15 mouse cellular contexts compared by ENCODE assay signal in the genomic region with DNA sequence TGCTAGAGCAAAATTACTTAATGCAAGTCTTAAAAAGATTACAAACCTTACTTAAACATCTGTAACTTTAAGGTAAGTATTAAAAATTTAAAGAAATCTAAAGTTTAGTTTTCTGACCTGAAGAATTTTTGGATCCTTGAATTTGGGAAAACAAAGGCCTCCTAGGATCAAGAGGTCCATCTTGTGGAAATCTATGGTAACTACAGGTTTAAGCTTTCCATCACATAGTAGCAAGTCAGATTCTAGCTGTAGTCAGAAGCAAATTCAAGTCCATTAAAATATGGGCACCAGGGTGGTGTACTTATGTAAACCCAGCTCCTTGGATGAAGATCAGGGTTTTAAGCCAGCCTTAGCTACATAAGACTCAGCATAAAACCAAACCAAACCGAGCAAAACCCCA.
DNase-seq lines count a peak whose midpoint lies in the region; TF ChIP-seq lines count a peak whose summit lies in the region.
"Had no signal": no experiment of that assay in that cellular context is flagged by ENCODE, and none has a peak within 500 bp of the region (broad histone marks: within the 10 kb centered on the region; RNA-seq: fewer than 3 reads in every experiment).

No protein-coding gene starts in this region.

- no peak overlapping the region for H3K4me3 ChIP-seq in CH12.LX (replicated peaks in 1 of 3; ENCODE audit: low read depth in 2 of 3, low read length in 2 of 3, poor library complexity in 1 of 3)
- H3K4me3 ChIP-seq: forebrain, embryonic 10.5 days; kidney, embryonic 15.5 days had no signal

- H3K9me3 ChIP-seq in CH12.LX (replicated peaks; ENCODE audit: low read length), result no peaks in the 10 kb centered on the region
- H3K9me3 ChIP-seq: forebrain, embryonic 10.5 days; kidney, embryonic 15.5 days had no signal

- H3K4me2 ChIP-seq in CH12.LX (ENCODE audit: insufficient read depth, low read depth, poor library complexity, severe bottlenecking), result no peak overlapping the region
- H3K4me2 ChIP-seq: kidney, embryonic 15.5 days had no signal

- no peaks in the 10 kb centered on the region for H3K79me2 ChIP-seq in CH12.LX (replicated peaks; ENCODE audit: control insufficient read depth, extremely low read depth, insufficient read depth, poor library complexity, severe bottlenecking)

- H3K36me3 ChIP-seq in CH12.LX (replicated peaks in 1 of 2; ENCODE audit: control insufficient read depth in 1 of 2, insufficient read depth in 1 of 2, low read length in 1 of 2), result no peaks in the 10 kb centered on the region
- H3K36me3 ChIP-seq: forebrain, embryonic 10.5 days; kidney, embryonic 15.5 days had no signal

- peak in 1 of 2 experiments; percentile 67; a peak in 3 of 4 replicates for TF ChIP-seq CTCF in CH12.LX (conservative IDR thresholded peaks at IDR 0.05 in 1 of 2, IDR thresholded peaks at IDR 0.05 in 1 of 2; ENCODE audit: low read depth in 2 of 2, low read length in 2 of 2)
- TF ChIP-seq CTCF in brain, embryonic 14.5 days (IDR thresholded peaks at IDR 0.05; ENCODE audit: borderline replicate concordance, extremely low read depth, insufficient read depth, insufficient read length), result no peak

- TF ChIP-seq POLR2A in CH12.LX (IDR thresholded peaks at IDR 0.05; ENCODE audit: low read depth, low read length), result no peak
- no peak for TF ChIP-seq POLR2A in brain, embryonic 14.5 days (IDR thresholded peaks at IDR 0.05; ENCODE audit: borderline replicate concordance, extremely low read depth, insufficient read depth, insufficient read length, poor library complexity, severe bottlenecking)

- DNase-seq in cerebellum, adult 9-10 months, result peak; percentile 62
- no peak for DNase-seq in cerebellum, adult 9-11 months
- DNase-seq in kidney, adult 9 months, result peak; percentile 5
- DNase-seq in kidney, postnatal 10 days, result no peak
- peak; percentile 2 for DNase-seq in CH12.LX (ENCODE audit: extremely low read depth)
- DNase-seq in brain, embryonic 14.5 days (ENCODE audit: low read depth), result peak; percentile 57
- DNase-seq in gastrocnemius, postnatal 4 days (ENCODE audit: low spot score in 2 of 2), result no peak
- no peak for DNase-seq in gastrocnemius, postnatal 14 days
- DNase-seq: B cell, adult 2 months; heart, adult 18-20 months; heart, postnatal 4 days; liver; right cerebral cortex, adult 18-20 months had no signal

- dilution Hi-C loops in CH12.LX (cut with MboI; ENCODE audit: extremely low pct_ligation_motif_present, extremely low pct_unique_long_range_greater_than_20kb, low sequenced_read_pairs), result no loop called here

- no peak for TF ChIP-seq EP300 in CH12.LX (IDR thresholded peaks at IDR 0.05; ENCODE audit: low read length)

- no peak overlapping the region for H3K27ac ChIP-seq in CH12.LX (ENCODE audit: insufficient read depth, low read depth)
- H3K27ac ChIP-seq: forebrain, embryonic 10.5 days; kidney, embryonic 15.5 days had no signal

- in situ Hi-C loops in CH12.LX (cut with MboI; ENCODE audit: low pct_ligation_motif_present, low pct_unique_long_range_greater_than_20kb, low sequenced_read_pairs), result no loop called here

- peak; percentile 70 for TF ChIP-seq RAD21 in CH12.LX (IDR thresholded peaks at IDR 0.05; ENCODE audit: low read depth, low read length)

- H3K4me1 ChIP-seq in CH12.LX (ENCODE audit: control insufficient read depth in 1 of 2, insufficient read depth in 2 of 2), result no peaks in the 10 kb centered on the region; a peak in 1 of 4 replicates
- H3K4me1 ChIP-seq: forebrain, embryonic 10.5 days; kidney, embryonic 15.5 days had no signal

- no peak overlapping the region for H3K9ac ChIP-seq in CH12.LX (ENCODE audit: insufficient read depth, low read depth)
- H3K9ac ChIP-seq: kidney, embryonic 15.5 days had no signal

- intact Hi-C loops in gastrocnemius, postnatal 14 days (cut with DNase I; ENCODE audit: low total_unique reads), result no loop called here

- peaks cover 29% of the 10 kb centered on the region for H3K27me3 ChIP-seq in CH12.LX (replicated peaks)
- H3K27me3 ChIP-seq: kidney, embryonic 15.5 days had no signal

TF ChIP-seq in CH12.LX, 34 proteins besides CTCF, POLR2A, EP300 and RAD21:
- TF ChIP-seq E2F4 (IDR thresholded peaks at IDR 0.05; ENCODE audit: insufficient replicate concordance, low read depth, low read length), result no peak
- TF ChIP-seq SMC3 (IDR thresholded peaks at IDR 0.05; ENCODE audit: low read depth, low read length), result peak; percentile 41
- TF ChIP-seq ZKSCAN1 (IDR thresholded peaks at IDR 0.05; ENCODE audit: borderline replicate concordance, low read depth, low read length), result no peak
- TF ChIP-seq ZMIZ1 (IDR thresholded peaks at IDR 0.05; ENCODE audit: low read depth, low read length), result no peak
- TF ChIP-seq SIN3A (IDR thresholded peaks at IDR 0.05; ENCODE audit: low read length), result no peak

Comparison
In these comparisons a context has a peak if more than half of its experiments do, and no peak if none do; other contexts are left out.
1. DNase-seq: peak in cerebellum, adult 9-10 months (single experiment), kidney, adult 9 months (single experiment), CH12.LX (single experiment) and brain, embryonic 14.5 days (single experiment); none in cerebellum, adult 9-11 months (single experiment), kidney, postnatal 10 days (single experiment), gastrocnemius, postnatal 4 days (0 of 2) and gastrocnemius, postnatal 14 days (single experiment).